Mouse (Mus musculus): ENCODE data around the gene Megf11. TPM values are rescaled to one million over a fixed set of nuclear protein-coding genes. Genes with fewer than 3 reads are reported as not detected.

Gene Megf11
- 1 to 10 TPM in 1 of 2 experiments, under 1 TPM in 1; 0.96 to 2.0 TPM for total RNA-seq (2021)

DNA sequence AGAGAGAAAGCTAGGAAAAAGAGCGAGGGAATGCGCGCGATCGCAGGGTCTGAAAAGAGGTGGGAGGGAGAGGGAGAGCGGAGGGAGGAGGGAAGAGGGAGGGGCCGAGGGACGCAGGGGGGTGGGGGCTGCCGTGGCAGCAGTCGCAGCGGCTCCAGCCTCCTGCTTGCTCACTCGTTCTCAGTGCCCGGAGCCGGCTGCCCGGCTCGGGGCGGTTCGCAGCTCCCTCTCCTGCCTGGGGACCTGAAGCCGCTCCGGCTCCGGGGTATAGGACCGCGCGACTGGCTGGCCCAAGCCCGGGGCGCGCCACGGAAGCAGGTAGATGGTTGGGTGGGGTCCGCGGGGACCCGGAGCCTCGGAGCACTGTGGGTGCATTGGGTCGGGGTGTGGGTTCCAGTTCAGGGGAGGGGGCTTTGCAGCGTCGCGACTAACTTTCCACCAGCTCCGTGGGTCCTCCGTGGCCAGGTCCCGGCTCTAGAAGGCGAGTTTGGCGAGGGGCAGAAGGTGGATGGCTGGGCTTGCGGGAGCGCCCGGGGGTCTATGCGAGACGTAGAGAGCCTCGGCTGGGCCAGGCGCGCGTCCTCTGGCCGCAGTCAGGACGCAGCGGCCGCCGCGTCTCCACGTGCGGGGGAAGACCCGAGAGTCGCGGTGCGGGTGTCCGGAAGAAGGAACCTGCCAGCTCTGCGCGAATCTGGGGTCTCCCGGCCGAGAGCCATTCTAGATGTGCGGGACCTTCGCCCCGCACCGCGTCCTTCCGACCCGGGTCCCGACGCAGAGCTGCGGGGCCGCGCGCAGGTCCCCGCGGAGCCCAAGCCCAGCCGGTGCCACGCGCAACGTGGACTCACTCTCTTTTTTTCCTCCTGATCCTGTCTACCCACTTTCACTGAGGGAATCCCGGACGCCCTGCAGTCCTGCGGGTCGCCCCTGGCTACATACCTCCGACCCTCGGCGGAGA is at the start of gene Megf11:
Gene Megf11, plus strand, starts transcription at position 116 of the 955 bp plus-strand sequence.
- DNase-seq (ENCODE audit: low spot score), result no peak
- intact Hi-C loops (cut with DNase I), result loop anchor here (2.0 kb wide), 1 partner anchor 251 kb away; no protein-coding TSS in a partner anchor

DNA sequence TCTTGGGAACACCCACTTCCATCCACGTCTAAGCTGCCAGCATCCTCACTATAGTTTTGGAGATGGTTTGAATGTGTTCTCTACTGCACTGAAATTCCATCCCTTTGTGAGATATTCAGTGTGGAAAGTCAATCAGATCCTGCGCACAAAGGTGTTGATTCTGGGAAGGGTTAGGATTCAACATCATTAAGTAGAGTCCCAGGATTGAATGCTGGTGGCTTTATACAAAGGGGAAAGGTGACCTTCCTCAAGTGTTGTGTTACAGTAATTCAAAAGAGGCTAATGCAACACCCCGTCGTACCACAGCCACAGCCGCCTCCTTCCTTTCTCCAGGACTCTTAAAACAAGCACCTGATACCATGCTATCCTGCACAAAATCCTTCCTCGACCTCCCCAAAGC is 49.6 kb upstream of the Megf11 start:
- no peak for DNase-seq (ENCODE audit: low spot score)
- intact Hi-C loops (cut with DNase I), result no loop called here

DNA sequence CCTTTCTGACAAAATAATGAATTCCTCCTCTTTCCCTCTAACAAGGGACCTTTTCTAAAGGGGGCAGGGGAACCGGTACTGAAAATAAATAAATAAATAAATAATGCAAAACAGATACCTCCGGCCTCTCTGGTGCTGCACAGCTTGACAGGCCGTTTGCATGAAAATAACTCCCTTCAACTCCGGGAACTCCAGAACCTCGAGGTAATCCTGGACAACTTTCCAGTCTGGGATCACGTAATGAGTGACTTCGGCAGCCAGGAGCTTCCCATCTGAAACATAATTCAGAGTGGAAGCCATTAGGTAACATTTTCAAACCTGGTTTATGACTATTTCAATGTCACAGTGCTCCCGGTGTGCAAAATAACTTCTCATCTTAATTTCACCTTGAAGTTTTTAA is 46.1 kb upstream of the Megf11 start:
- intact Hi-C loops (cut with DNase I), result no loop called here
- DNase-seq (ENCODE audit: low spot score), result no peak

DNA sequence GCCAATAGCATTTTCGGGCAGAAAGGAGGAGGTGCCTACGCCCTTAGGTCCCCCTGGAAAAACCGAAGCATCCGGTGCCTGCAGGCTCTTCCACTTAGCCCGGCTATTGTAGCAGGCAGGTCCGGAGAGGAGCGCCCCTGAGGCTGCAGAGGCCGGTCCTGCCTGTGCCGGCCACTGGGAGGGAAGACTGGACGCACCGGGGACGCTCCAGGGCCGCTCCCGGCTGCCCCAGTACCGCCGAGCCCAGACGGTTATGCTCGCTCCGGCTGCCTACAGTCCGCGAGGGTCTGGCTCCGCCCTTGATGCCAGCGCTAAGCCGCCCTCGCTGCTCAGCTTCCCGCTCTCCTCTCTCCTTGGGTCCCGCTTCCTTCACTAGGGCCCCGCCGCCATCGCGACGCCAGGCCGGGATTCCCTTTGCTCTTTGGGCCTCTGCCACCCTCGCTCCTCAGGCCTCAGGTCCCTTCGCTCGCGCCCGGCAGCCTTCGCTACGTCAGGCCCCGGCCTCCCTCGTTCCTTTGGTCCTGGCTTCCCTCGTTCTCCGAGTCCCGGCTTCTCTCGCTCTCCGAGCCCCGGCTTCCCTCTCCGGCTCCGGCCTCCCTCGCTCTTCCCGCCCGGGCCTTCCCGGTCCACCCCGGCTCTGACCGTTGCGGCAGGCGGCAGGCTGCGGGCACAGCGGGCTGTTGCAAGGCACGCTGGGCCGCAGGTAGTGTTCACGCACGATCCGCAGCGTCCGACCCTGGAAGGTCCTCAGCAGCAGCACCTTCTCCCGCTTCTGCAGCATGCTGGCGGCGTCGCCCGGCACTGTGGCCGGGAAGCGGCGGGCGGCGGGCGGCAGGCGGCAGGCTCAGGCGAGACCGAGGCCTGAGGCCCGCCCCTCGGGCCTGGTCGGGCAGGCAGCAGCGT is 44.8 kb upstream of the Megf11 start:
- peak; percentile 57 for DNase-seq (ENCODE audit: low spot score)
- intact Hi-C loops (cut with DNase I), result loop anchor here (2.0 to 10.0 kb wide), 3 partner anchors 60 to 594 kb away; partner anchors contain the start of genes Rpl4, Tipin and Zwilch

DNA sequence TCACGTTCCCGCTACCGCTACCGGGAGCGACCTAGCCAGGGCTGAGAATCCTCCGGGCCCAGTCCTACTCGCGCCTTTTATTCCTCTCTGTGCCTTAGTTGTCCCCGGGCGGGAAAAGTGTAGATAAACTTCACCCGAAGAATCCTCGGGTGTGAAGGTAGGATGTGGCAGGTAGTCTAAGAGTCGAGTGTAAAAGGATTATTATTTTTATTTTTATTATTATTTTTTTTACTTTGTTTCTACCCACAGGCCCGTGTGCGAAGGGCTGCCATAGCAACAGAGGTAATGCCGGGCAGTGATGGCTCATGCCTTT is 44.2 kb upstream of the Megf11 start, which contains the start of gene Dis3l:
Gene Dis3l, minus strand, starts transcription at position 35 of the 313 bp plus-strand sequence.
- DNase-seq (ENCODE audit: low spot score), result no peak
- intact Hi-C loops (cut with DNase I), result loop anchor here (2.0 to 10.0 kb wide), 3 partner anchors 60 to 594 kb away; partner anchors contain the start of genes Rpl4, Tipin and Zwilch

DNA sequence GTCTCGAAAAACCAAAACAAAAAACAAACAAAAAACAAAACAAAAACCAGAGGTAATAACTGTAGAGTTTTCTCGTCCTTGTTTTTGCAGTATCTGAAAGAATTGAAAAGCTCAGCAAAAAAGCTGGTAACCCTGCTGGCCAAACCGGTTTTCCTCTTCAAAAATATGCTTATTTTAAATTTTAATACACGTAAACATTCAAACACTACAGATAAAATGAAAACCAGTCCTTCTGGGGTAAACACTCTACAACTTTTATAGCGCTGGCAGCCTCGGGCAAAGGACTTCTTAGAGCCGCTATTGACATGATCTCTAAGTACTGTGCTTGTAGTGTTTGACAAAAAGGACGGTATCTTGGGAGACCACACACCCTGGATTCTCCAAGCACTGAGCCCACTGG is 43.8 kb upstream of the Megf11 start:
- intact Hi-C loops (cut with DNase I), result loop anchor here (2.0 to 10.0 kb wide), 3 partner anchors 61 to 593 kb away; partner anchors contain the start of genes Rpl4, Tipin and Zwilch

DNA sequence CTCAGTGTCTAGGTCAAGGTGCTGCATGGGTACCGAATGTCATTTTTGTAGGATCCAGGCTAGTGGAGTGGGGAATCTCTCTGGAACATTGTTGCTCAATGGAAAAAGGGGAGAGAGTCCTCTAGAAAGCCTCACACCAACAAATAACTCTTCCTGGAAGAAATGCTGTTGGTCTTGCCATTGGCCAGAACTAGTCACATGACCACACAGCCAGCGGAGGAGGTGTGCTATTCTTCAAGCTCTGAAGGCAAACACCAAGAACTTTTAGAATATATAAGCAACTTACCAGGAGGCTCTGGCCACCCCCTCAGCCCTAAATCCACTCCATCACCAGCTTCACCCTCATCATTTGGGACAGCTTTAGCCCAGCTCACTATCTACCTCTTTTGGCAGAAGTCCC is 41.8 kb upstream of the Megf11 start:
- DNase-seq (ENCODE audit: low spot score), result no peak
- intact Hi-C loops (cut with DNase I), result loop anchor here (5.0 to 10.0 kb wide), 2 partner anchors 171 to 591 kb away; partner anchors contain the start of genes Rpl4 and Zwilch

More for the DNA sequence above, 43.8 kb upstream of the Megf11 start:
- no peak for DNase-seq (ENCODE audit: low spot score)

DNA sequence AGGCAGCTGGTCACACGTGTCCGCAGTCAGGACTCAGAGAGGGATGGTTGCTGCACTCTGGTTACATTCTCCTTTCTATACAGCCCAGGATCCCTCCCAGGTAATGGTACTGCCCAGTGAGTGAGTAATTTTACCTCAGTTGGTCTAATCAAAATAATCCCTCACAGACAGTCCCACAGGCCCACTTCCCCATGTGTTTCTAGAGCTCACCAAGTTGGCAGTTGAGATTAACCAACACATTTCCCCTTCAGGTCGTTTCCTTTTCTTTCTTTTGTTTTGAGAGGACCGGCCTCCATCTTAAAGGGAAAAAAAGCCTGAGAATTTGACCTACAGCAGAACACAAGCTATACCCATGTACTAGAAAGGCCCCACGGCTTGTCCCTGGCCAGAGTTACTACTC is 39.5 kb upstream of the Megf11 start:
- no peak for DNase-seq (ENCODE audit: low spot score)
- intact Hi-C loops (cut with DNase I), result loop anchor here (2.0 to 10.0 kb wide), 3 partner anchors 293 to 589 kb away; no protein-coding TSS in a partner anchor

DNA sequence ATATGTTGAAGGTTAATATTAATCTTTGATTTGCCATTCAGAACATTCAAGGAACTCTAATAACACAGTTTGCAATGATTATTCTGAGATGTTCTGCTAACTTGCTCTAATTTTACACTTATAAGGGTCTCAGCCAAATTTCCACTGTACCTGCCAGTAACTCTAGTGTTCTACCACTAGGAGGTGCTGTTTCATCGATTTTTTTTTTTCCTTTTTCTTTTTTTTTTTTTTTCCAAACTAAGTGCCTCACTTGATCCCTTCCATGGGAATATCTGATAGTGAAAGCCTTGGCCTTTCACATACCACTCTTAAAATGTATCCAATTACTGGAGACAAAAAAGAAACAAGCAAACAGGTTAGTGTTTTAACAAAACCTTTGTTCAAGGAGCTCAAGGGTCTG is 38.0 kb upstream of the Megf11 start:
- intact Hi-C loops (cut with DNase I), result loop anchor here (2.0 to 10.0 kb wide), 3 partner anchors 291 to 587 kb away; no protein-coding TSS in a partner anchor
- no peak for DNase-seq (ENCODE audit: low spot score)

DNA sequence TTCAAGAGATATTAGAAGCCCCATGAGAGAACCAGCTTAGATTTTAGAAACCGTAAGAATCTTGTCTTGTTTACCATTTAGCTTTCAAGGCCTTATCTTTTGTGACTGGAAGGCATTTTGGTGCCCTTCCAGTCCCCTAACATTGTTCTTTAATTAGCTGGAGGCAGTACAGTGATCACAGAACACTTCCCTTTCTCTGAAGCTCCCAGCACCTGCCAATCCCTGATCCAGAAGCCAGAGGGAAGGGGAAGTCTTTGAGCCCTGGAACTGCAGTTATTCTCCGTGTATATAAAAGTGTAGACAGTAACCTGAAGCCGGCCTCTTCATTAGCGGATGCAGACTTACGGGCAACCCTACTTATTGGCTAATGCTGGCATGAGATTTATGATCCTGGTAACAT is 35.9 kb upstream of the Megf11 start:
- intact Hi-C loops (cut with DNase I), result loop anchor here (5.0 to 10.0 kb wide), 2 partner anchors 343 to 585 kb away; no protein-coding TSS in a partner anchor

DNA sequence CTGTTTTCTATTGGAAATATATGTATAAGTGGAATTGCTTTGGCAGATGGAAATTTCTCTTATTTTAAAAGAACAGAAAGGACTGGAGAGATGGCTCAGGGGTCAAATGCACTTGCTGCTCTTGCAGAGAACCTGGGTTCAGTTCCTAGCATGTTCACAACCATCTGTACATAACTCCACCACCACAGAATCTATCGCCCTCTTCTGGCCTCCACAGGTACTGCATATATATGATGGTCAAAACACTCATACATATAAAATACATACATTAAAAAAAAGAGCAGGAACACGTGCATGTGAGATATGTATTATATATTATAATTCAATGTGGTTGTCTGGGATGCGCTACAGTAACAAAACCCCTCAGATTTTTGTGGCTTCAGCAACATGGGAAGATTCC is 34.2 kb upstream of the Megf11 start:
- intact Hi-C loops (cut with DNase I), result no loop called here
- DNase-seq (ENCODE audit: low spot score), result no peak

More for the DNA sequence above, 35.9 kb upstream of the Megf11 start:
- no peak for DNase-seq (ENCODE audit: low spot score)

DNA sequence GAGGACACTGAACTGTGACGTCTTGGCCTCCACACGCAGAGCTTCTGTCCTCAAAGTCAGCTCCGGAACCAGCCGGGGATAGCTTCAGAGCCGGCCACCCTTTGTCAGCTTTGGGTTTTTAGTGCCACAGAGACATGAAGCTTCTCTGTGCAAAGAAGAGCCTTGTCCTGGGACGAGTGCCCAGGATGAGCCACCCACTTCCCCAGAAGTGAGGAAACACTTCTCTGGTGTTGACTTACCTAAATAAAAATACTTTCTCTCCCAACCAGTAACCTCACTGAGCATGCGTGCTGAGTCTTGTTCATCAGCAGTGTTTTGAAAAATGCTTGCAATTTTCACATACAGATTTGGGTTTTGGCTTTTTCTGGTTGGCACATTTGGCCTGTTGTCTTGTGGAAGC is 29.8 kb upstream of the Megf11 start:
- DNase-seq (ENCODE audit: low spot score), result no peak
- intact Hi-C loops (cut with DNase I), result no loop called here

DNA sequence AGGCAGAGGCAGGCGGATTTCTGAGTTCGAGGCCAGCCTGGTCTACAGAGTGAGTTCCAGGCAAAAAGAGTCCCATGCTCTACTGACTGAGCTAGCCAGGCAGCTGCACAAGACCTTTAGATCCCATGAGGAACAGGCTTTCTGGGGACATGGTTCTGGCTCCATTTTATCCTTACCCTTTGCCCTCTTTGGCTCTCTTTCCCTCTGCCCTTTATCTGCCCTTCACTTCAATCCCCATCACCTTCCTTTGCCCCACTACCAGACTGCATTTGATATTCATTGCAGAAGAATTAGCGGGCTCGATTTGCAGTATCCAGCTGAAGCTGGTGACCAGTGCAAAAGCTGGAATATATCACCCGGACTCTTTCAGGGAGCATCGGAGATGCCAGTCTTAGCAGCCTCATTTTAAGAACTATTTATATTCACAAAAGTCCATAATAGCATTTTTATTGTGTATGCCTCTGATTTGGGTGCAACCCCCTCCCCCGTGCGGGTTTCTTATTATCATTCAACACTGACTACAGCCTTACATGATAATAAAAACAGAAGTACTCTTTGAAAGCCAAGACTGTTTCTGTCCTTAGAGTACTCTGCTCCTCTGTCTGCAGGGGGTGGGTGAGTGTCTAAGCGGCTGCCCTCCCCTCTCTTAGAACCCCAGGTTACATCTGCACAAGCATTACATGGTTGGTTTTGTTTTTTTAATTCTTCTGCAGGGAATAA is 24.0 kb upstream of the Megf11 start:
- intact Hi-C loops (cut with DNase I), result no loop called here
- DNase-seq (ENCODE audit: low spot score), result no peak

DNA sequence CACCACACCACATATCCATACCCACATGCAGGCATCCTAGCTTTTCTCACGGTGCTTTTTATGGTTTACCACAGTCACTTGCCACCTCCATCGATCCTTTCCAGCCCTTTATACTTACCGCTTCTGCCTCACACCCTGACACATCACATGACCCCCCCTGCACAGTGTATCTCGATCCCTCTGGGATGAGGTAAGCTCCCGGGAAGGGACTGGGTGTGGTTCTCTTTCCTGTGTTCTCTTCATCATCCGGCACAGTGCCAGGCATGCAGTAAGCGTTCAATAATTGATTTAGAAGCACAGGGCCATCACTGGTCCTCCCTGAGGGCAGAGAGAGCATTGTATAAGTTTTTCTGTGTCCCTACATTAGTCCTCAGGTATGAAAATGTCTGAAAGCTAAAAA is 15.6 kb upstream of the Megf11 start:
- intact Hi-C loops (cut with DNase I), result no loop called here
- DNase-seq (ENCODE audit: low spot score), result no peak

DNA sequence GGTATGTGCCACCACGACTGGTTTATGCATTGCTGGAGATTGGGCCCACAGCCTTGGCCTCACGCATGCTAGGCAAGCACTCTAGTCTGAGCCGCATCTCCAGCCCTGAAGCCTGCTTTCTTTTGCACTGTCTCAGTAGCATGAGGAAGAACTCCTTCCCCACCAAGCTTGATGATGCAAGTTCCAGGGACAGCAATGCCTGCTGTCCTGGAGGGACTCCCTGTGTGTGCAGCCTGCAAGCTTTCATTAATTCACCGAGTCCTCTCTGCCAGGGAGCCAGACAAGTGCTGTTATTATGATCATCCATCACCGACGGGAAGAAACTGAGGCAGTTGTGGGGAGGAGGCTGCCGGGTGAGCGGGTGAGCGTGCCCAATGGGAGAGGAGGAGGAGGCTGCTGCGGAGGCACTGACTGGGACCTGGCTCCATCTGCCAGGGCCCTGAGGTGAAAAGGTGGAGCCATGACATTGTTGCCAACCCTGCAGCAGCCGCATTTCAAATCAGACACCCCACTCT is 14.1 kb upstream of the Megf11 start:
- intact Hi-C loops (cut with DNase I), result no loop called here
- DNase-seq (ENCODE audit: low spot score), result no peak

DNA sequence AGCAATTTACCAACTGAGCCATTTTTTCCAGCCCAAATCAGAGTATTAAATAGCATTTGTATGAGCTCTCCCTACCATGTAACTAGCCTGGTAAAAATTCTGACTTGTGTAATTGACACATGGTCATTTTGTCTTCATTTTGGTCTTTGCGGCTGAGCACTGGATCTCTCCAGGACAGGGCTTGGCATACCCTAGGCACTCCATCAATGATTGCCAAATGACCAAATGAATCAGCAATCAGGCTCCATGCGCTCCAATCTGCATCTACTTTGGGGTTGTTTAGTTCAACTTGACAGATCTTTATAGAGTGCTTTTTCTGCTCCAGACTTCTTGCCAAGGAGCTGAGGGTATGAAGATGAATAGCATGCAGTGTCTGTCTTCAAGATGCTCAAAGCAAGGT is 9.0 kb upstream of the Megf11 start:
- intact Hi-C loops (cut with DNase I), result no loop called here

DNA sequence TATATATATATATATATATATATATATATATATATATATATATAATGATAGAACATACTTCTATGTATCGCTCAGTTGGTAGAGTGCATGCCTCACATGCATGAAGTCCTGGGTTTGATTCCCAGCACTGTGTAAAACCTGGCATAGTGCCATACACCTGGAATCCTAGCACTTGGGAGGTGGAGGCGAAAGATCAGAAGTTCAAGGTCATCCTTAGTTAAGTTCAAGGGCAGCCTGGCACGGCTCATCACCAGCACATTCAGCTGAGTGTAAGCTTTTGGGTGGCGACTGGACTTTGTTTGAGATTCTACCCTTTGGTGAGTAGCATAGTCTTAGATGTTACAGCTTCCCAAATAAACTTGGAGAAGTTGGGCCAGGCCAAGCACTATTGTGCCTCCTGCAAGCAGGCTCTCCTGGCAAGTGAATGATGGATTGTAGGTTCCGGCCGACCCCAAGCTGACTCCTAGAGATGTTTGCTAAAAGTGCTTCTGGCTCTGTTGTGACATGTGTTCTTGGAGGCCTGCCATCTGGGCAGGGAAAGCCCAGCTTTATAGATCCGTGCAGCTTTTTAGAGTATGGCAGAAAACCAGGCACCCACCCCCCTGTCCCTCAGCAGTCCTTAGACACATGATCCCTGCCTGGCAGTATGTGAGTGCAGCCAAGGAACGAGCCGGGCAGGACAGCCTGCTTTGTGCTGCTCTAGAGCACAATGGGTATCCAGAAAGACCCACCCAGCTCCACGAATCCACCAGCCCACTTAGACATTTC is 2.2 kb upstream of the Megf11 start:
- intact Hi-C loops (cut with DNase I), result no loop called here
- no peak for DNase-seq (ENCODE audit: low spot score)

More for the DNA sequence above, 9.0 kb upstream of the Megf11 start:
- DNase-seq (ENCODE audit: low spot score), result no peak

DNA sequence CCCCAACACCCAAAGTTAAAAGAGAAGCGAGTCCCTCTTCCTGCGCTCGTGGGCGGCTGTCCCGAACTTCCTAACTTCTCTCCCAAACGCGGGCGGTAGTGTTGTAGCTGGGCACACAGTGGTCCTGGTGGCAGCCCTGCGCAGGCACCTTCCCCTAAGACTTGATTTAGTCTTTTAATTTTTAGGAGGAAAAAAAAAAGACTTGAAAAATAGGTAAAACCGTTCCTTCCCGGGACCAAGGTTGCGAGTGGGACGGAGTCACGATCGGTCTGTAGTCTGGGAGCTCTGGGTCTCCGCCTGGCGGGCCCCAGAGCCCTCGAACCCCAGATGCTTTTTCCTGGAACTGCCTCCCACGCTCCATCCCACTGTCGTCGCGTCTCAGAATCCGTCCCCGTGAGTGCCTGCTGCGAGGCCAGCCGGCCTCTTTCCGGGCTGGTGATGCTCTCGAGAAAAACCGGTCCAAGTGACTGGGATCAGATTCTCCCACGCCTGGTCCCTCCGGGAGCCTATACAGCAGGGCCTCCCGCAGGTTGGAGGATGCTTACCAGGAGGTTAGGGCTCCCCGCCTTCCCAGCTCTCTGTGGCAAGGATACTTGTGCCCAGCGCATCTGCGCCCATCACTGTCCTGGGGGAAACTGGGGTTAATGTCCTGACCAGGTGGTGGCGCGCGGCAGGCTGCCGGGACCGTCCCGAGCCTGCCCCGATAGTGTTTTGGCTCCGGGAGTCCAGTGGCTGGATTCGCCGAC is 1.2 kb downstream of the Megf11 start:
- DNase-seq (ENCODE audit: low spot score), result no peak
- intact Hi-C loops (cut with DNase I), result loop anchor here (2.0 kb wide), 1 partner anchor 250 kb away; no protein-coding TSS in a partner anchor

Measured in heart, postnatal 25 days (tissue).